Mouse (Mus musculus) heart, embryonic 16.5 days (tissue): ENCODE measurements around the gene Cox4i2. TPM values are rescaled to one million over a fixed set of nuclear protein-coding genes. Genes with fewer than 3 reads are reported as not detected.
A peak's percentile ranks its signal among the peaks of the same experiment; 100 is the strongest.

Experiments used
- ATAC-seq: fragments of 200-750 bp; cut with Nextera tagmentation; replicated peaks from 2 replicates; pipeline ENCODE4 v1.8.0; 2017; ENCODE audit warnings: moderate number of reproducible peaks; ENCODE audit not compliant: insufficient read depth, low FRiP score; ENCODE audit errors: extremely low read depth
- H3K27ac ChIP-seq: fragments of 300-500 bp; sonication (generic); 2 replicates; pipeline ENCODE4 v1.5.1; 2014; ENCODE audit warnings: mild to moderate bottlenecking, low read length, control low read depth, moderate library complexity
- H3K27me3 ChIP-seq: fragments of 300-500 bp; sonication (generic); 2 replicates; pipeline ENCODE4 v1.6.1; 2014; ENCODE audit warnings: low read length, mixed read lengths; ENCODE audit not compliant: control insufficient read depth, insufficient read depth
- H3K36me3 ChIP-seq: fragments of 300-500 bp; sonication (generic); 2 replicates; pipeline ENCODE4 v1.6.1; 2014; ENCODE audit not compliant: control insufficient read depth, insufficient read depth
- H3K4me1 ChIP-seq: fragments of 300-500 bp; sonication (generic); 2 replicates; pipeline ENCODE4 v1.6.1; 2014; ENCODE audit warnings: low read length, mixed read lengths; ENCODE audit not compliant: control insufficient read depth, insufficient read depth
- H3K4me2 ChIP-seq: fragments of 300-500 bp; sonication (generic); 2 replicates; pipeline ENCODE4 v1.6.1; 2014; ENCODE audit warnings: low read depth, mild to moderate bottlenecking, control low read depth, low read length
- H3K4me3 ChIP-seq: fragments of 300-500 bp; sonication (generic); 2 replicates; pipeline ENCODE4 v1.5.1; 2014; ENCODE audit warnings: mild to moderate bottlenecking, control low read depth, low read length
- H3K9ac ChIP-seq: fragments of 300-500 bp; sonication (generic); 2 replicates; pipeline ENCODE4 v1.6.1; 2014; ENCODE audit warnings: low read length, control low read depth
- H3K9me3 ChIP-seq: fragments of 300-500 bp; sonication (generic); replicated peaks from 2 replicates; pipeline ENCODE4 v1.6.1; 2016; ENCODE audit warnings: low read length; ENCODE audit not compliant: control insufficient read depth
- WGBS: fragments of 180-500 bp; shearing (Covaris S2); extraction: QIAGEN DNeasy Blood & Tissue Kit; methylation state at CpG from one replicate; pipeline ENCODE4 v1.1.7; 2014; 5-methylcytosine and 5-hydroxymethylcytosine counted together
- polyA plus RNA-seq: library from polyadenylated mRNA; unstranded; fragments of >200 nt; fragmentation: Nextera tagmentation; extraction: Ambion mirVana; gene quantifications from 2 replicates; pipeline ENCODE4 v1.2.1, GENCODE M21; 2015

Gene Cox4i2
- polyA plus RNA-seq, 1 experiment from 2014 or later = 26.7 TPM

- 49% methylated on average over 6 of the region's 6 CpGs for WGBS
- Histone ChIP-seq H3K36me3 (no peaks in the 10 kb centered on the region), H3K9me3 (no peaks in the 10 kb centered on the region), H3K27ac (no peak overlapping the region), H3K4me2 (no peak overlapping the region), H3K27me3 (no peaks in the 10 kb centered on the region), H3K9ac (no peak overlapping the region), H3K4me3 (no peak overlapping the region), H3K4me1 (no peaks in the 10 kb centered on the region)
- ATAC-seq = no peak
Measured at GRCm38 (mm10) chr2:152718076-152718475, 35.9 kb upstream of the Cox4i2 start.

DNA sequence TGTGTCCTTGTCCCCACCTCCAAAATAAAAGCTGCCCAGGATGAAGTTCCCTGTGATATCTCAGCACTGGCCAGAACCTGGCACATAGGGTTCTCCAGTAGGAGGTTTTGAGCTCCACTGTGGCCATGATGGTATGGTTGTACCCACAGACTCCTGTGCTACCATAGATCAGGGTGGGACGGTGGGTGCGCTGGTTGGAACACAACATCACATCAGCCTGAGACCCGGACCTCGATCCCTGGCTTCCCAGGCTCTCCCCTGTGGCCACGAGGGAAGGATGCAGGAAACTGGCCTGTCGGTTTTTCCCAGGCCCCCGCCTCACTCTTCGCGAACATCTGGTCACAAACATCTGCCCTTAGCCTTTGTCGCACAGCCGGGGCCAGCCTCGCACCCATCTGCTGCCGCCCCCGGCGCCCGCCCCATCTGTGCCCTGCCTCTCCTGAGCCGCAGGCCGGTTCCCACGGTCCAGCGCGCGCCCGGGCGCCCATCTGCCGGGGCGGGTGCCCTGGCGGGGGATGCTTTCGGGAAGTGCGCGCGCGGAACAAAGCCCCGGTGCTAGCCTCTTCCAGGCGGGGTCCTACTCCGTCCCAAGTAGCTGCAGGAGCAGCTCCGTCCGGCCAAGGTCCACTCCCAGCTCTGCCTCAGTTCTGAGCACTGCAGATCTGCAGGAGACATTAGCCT lies 30.2 kb upstream of the Cox4i2 start:
- WGBS = 4% methylated on average over 37 of the region's 37 CpGs
- ATAC-seq = peak; percentile 62
- peak overlapping the region; percentile 67 for H3K4me2 ChIP-seq
- peaks cover 20% of the 10 kb centered on the region for H3K4me1 ChIP-seq
- H3K36me3 ChIP-seq = no peaks in the 10 kb centered on the region
- peak overlapping the region; percentile 64 for H3K27ac ChIP-seq
- no peaks in the 10 kb centered on the region for H3K9me3 ChIP-seq
- no peaks in the 10 kb centered on the region for H3K27me3 ChIP-seq
- peak overlapping the region; percentile 73 for H3K9ac ChIP-seq
- peak overlapping the region; percentile 48 for H3K4me3 ChIP-seq

DNA sequence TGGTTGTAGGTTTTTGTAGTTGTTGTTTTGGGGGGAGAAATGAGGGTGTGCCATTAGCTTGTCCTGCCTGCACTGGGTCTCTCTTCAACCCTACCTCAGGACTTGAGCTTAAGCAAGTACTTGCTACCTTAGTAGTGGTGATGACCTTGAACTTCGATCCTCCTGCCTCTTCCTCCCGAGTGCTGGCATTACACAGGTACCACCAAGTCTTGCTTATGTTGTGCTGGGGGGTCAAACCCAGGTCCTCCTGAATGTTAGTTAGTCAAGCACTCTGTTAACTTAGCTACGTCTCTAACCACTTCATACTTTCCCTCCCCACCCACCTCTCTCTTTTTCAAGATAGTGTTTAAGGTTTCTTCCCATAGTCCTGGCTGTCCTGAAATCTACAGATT lies 29.6 kb upstream of the Cox4i2 start:
- Histone ChIP-seq H3K9ac (peak overlapping the region; percentile 73), H3K4me1 (peaks cover 25% of the 10 kb centered on the region), H3K9me3 (no peaks in the 10 kb centered on the region), H3K4me2 (peak overlapping the region; percentile 67), H3K4me3 (peak overlapping the region; percentile 48), H3K27ac (peak overlapping the region; percentile 64), H3K27me3 (no peaks in the 10 kb centered on the region), H3K36me3 (no peaks in the 10 kb centered on the region)
- 74% methylated on average over 3 of the region's 3 CpGs for WGBS
- no peak for ATAC-seq

GRCm38 (mm10) chr2:152725178-152725750 lies 28.7 kb upstream of the Cox4i2 start:
- 69% methylated on average over 15 of the region's 15 CpGs for WGBS
- no peak for ATAC-seq
- H3K4me2 ChIP-seq = no peak overlapping the region
- H3K36me3 ChIP-seq = no peaks in the 10 kb centered on the region
- no peaks in the 10 kb centered on the region for H3K27me3 ChIP-seq
- peaks cover 34% of the 10 kb centered on the region for H3K4me1 ChIP-seq
- H3K4me3 ChIP-seq = no peak overlapping the region
- H3K9ac ChIP-seq = no peak overlapping the region
- peak overlapping the region; percentile 14; the same call in 1 of the 2 replicates for H3K27ac ChIP-seq
- H3K9me3 ChIP-seq = no peaks in the 10 kb centered on the region

GRCm38 (mm10) chr2:152726213-152726612 lies 27.8 kb upstream of the Cox4i2 start:
- 81% methylated on average over 6 of the region's 6 CpGs for WGBS
- no peaks in the 10 kb centered on the region for H3K27me3 ChIP-seq
- H3K4me2 ChIP-seq = no peak overlapping the region
- H3K9me3 ChIP-seq = no peaks in the 10 kb centered on the region
- H3K27ac ChIP-seq = no peak overlapping the region
- H3K9ac ChIP-seq = no peak overlapping the region
- no peak for ATAC-seq
- H3K4me1 ChIP-seq = peaks cover 36% of the 10 kb centered on the region
- H3K36me3 ChIP-seq = no peaks in the 10 kb centered on the region
- H3K4me3 ChIP-seq = no peak overlapping the region

GRCm38 (mm10) chr2:152726751-152727335 lies 27.1 kb upstream of the Cox4i2 start:
- Histone ChIP-seq H3K9me3 (no peaks in the 10 kb centered on the region), H3K27me3 (no peaks in the 10 kb centered on the region), H3K4me1 (peaks cover 36% of the 10 kb centered on the region), H3K27ac (peak overlapping the region; percentile 85), H3K36me3 (no peaks in the 10 kb centered on the region), H3K4me2 (no peak overlapping the region), H3K9ac (peak overlapping the region; percentile 24; the same call in 1 of the 2 replicates), H3K4me3 (no peak overlapping the region)
- no peak for ATAC-seq
- WGBS = 52% methylated on average over 6 of the region's 6 CpGs

DNA sequence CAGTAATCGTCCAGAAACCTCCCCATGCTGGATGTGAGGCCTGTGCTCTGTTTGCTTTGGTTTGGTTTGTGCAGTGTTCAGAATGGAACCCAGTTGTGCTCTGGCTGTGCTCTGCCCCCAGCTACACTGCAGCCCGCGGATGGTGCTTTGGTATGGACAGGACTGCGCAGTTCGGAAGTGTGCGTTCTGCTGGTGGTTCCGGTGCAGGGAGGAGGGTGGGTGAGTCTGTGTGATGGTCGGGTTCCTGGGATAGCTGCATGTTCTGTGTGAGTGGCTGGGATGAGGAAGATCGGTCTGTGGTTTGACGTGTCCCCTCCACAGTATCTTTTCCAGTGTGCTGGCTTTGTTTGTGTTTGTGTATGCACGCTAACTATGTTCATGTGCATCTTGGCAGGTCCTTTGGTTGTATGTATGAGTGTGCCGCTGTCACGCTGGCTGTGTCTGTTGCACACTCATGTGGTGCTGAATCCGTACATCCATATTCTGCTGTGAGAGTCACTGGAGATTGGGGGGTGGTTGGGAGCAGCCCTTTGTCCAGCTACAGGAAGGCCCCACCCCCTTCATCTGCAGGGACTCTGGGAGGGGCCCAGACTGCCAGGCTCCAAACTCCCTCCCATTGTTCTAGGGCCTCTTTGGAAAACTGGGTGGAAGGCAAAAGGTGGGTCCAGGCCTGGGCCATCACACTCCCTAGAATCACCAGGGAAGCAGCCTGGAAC lies 26.0 kb upstream of the Cox4i2 start:
- Histone ChIP-seq H3K9me3 (no peaks in the 10 kb centered on the region), H3K27ac (peak overlapping the region; percentile 85), H3K4me1 (peaks cover 36% of the 10 kb centered on the region), H3K4me3 (no peak overlapping the region), H3K36me3 (no peaks in the 10 kb centered on the region), H3K4me2 (no peak overlapping the region), H3K9ac (peak overlapping the region; percentile 6; the same call in 1 of the 2 replicates), H3K27me3 (no peaks in the 10 kb centered on the region)
- ATAC-seq = 0 out of 2 replicates have a peak, but pooled peaks have one; percentile 14
- 78% methylated on average over 14 of the region's 14 CpGs for WGBS

DNA sequence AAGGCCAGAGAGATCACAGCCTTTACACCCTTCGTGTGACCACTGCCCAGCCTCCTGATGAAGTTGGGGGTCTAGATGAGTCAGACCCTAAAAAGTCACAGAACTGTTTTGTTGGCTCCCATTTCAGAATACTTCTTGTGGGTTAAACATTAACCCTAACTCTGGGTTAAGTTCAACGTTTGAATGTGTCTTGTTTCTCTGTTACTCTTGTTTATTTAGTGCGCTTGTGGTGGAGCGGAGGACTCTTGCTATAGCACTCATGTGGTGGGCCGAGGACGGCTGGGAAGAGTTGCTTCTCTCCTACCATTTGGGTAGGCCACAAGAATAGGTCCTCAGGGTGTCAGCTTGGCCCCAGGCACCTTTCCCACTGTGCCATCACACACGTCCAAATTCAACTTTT lies 25.4 kb upstream of the Cox4i2 start:
- WGBS = 79% methylated on average over 7 of the region's 7 CpGs
- H3K27ac ChIP-seq = peak overlapping the region; percentile 85
- H3K4me3 ChIP-seq = no peak overlapping the region
- H3K9me3 ChIP-seq = no peaks in the 10 kb centered on the region
- H3K4me1 ChIP-seq = peaks cover 35% of the 10 kb centered on the region
- H3K9ac ChIP-seq = no peak overlapping the region
- no peak overlapping the region for H3K4me2 ChIP-seq
- no peaks in the 10 kb centered on the region for H3K36me3 ChIP-seq
- H3K27me3 ChIP-seq = no peaks in the 10 kb centered on the region
- ATAC-seq = no peak
